Mouse (Mus musculus) neutrophil, adult 59 days (primary cell): ENCODE data around the gene Arhgap17. TPM values are rescaled to one million over a fixed set of nuclear protein-coding genes. Genes with fewer than 3 reads are reported as not detected.

Source experiments
- total RNA-seq, 2 experiments: library from RNA; stranded (reverse); gene quantifications; 1 replicate in 1 of 2; 2 replicates in 1 of 2; pipeline ENCODE4 v1.2.4; 2023

The Arhgap17 gene
- total RNA-seq: 100 to 1,000 TPM in 1 of 2 experiments, 10 to 100 TPM in 1; 75.7 to 110 TPM

DNA sequence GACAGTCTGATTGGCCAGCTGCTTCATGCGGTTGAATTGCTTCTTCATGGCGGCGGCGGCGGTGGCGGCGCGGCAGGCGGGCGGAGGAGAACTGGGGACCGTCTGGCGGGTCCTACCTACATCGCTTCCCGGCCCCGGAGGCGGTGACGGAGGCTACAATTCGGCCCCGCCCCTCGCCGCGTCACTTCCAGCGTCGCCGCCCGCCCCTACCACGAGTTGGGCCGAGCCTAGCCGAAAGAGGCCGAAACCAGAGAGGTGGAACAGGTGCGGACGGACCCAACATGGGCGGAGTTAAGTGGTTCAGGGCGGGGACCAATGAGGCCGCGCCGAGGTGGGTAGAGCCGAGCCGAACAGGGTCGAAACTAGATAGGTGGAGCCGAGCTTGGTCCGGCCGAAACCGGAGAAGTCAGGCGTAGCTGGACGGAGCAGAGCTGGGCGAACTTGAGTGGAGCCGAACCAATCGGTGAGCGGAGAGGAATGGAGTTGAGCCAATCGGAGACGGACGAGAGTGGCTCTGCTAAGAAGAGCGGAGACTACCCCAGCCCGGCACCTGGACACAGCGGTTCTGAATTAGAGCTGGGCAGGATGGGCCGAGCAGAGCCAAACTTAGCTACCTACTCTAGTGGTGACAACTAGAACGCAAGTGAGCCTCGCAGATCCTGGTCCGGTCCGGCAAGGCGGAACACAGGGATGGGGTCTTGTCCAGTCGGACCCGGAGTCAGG lies at the start of gene Arhgap17, which contains the start of gene Lcmt1:
TSS of gene Arhgap17 (minus strand) at position 157 of the 723 bp plus-strand sequence.
TSS of gene Lcmt1 (plus strand) at position 26 of the 723 bp plus-strand sequence.

Other genes starting within 250 kb of the Arhgap17 start
- 10 to 100 TPM; 54.7 to 57.2 TPM for gene Tnrc6a, start 246.0 kb downstream of the Arhgap17 start, total RNA-seq
- gene Slc5a11, start 155.1 kb downstream of the Arhgap17 start, total RNA-seq: 1 to 10 TPM; 2.0 to 3.4 TPM
- gene Lcmt1, start 131 bp downstream of the Arhgap17 start, total RNA-seq: 10 to 100 TPM; 18.0 to 18.7 TPM
- gene Aqp8, start 92.4 kb upstream of the Arhgap17 start, total RNA-seq: not detected
- gene Zkscan2, start 130.5 kb upstream of the Arhgap17 start, total RNA-seq: not detected